Mouse (Mus musculus): ENCODE data around the gene Ugt2b34. TPM values are rescaled to one million over a fixed set of nuclear protein-coding genes. Genes with fewer than 3 reads are reported as not detected.
"Not testable (repeated sequence)": the region's sequence is repeated elsewhere in the genome, so short reads cannot be mapped to it uniquely, and the experiment has no call there.

The Ugt2b34 gene
- total and polyA plus RNA-seq, 2 experiments from 2014 or later: not detected

GRCm38 (mm10) chr5:86857682-86858081, 49.1 kb downstream of the Ugt2b34 start:
- Histone ChIP-seq H3K4me1 (ENCODE audit: insufficient read depth, low read length) (no peaks in the 10 kb centered on the region), H3K9ac (replicated peaks; ENCODE audit: low read length, poor library complexity, severe bottlenecking) (no peak overlapping the region), H3K9me3 (ENCODE audit: low read length) (no peaks in the 10 kb centered on the region), H3K36me3 (ENCODE audit: insufficient read depth, low read length) (no peaks in the 10 kb centered on the region), H3K4me2 (ENCODE audit: low read depth, low read length, poor library complexity, severe bottlenecking) (no peak overlapping the region), H3K4me3 (ENCODE audit: low read depth, low read length) (no peak overlapping the region), H3K27me3 (ENCODE audit: insufficient read depth, low read length) (no peaks in the 10 kb centered on the region), H3K27ac (ENCODE audit: low read depth, low read length) (no peak overlapping the region)
- WGBS: 11% methylated on average over 1 of the region's 1 CpGs
- DNase-seq (ENCODE audit: low spot score): no peak
- no peak for TF ChIP-seq CTCF (IDR thresholded peaks at IDR 0.05)
- no peak for ATAC-seq (ENCODE audit: low FRiP score)

DNA sequence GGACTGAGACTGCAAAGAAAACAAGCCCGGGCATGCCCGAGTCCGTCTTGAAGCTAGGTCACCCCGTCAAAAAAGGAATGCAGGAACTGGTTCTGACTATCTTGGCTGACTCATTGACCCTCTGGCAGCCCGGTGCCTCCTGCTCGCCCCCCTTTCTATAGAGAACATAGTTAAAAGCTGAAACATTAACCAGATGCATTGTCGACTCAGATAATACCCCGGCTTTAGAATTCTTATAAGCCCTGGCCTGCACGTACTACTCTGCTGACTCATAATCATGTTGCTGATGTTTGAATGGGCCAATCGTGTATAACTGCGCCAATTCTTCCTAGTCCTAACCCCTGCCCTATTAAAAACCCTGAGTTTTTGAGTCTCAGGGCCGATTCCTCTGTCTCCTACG, 50.2 kb downstream of the Ugt2b34 start:
- WGBS: 85% methylated on average over 13 of the region's 13 CpGs
- not testable (repeated sequence) for H3K36me3 ChIP-seq (ENCODE audit: insufficient read depth, low read length); ATAC-seq (ENCODE audit: low FRiP score); H3K27ac ChIP-seq (ENCODE audit: low read depth, low read length); H3K9ac ChIP-seq (replicated peaks; ENCODE audit: low read length, poor library complexity, severe bottlenecking); H3K27me3 ChIP-seq (ENCODE audit: insufficient read depth, low read length); H3K9me3 ChIP-seq (ENCODE audit: low read length); H3K4me2 ChIP-seq (ENCODE audit: low read depth, low read length, poor library complexity, severe bottlenecking); DNase-seq (ENCODE audit: low spot score); H3K4me1 ChIP-seq (ENCODE audit: insufficient read depth, low read length); H3K4me3 ChIP-seq (ENCODE audit: low read depth, low read length)

- WGBS: 51% methylated on average over 5 of the region's 5 CpGs
- H3K27me3 ChIP-seq (ENCODE audit: insufficient read depth, low read length): no peaks in the 10 kb centered on the region
- H3K9me3 ChIP-seq (ENCODE audit: low read length): no peaks in the 10 kb centered on the region
- no peak overlapping the region for H3K9ac ChIP-seq (replicated peaks; ENCODE audit: low read length, poor library complexity, severe bottlenecking)
- H3K36me3 ChIP-seq (ENCODE audit: insufficient read depth, low read length): no peaks in the 10 kb centered on the region
- ATAC-seq (ENCODE audit: low FRiP score) (no peak), DNase-seq (ENCODE audit: low spot score) (no peak)
- no peaks in the 10 kb centered on the region for H3K4me1 ChIP-seq (ENCODE audit: insufficient read depth, low read length)
- no peak for TF ChIP-seq CTCF (IDR thresholded peaks at IDR 0.05)
- H3K27ac ChIP-seq (ENCODE audit: low read depth, low read length): no peak overlapping the region
- no peak overlapping the region for H3K4me2 ChIP-seq (ENCODE audit: low read depth, low read length, poor library complexity, severe bottlenecking)
- no peak overlapping the region for H3K4me3 ChIP-seq (ENCODE audit: low read depth, low read length)
Measured at GRCm38 (mm10) chr5:86851658-86852057, 55.1 kb downstream of the Ugt2b34 start.

GRCm38 (mm10) chr5:86850104-86850503, 56.6 kb downstream of the Ugt2b34 start:
- Histone ChIP-seq H3K4me2 (ENCODE audit: low read depth, low read length, poor library complexity, severe bottlenecking) (no peak overlapping the region), H3K9me3 (ENCODE audit: low read length) (no peaks in the 10 kb centered on the region), H3K9ac (replicated peaks; ENCODE audit: low read length, poor library complexity, severe bottlenecking) (no peak overlapping the region), H3K27me3 (ENCODE audit: insufficient read depth, low read length) (no peaks in the 10 kb centered on the region), H3K36me3 (ENCODE audit: insufficient read depth, low read length) (no peaks in the 10 kb centered on the region), H3K4me1 (ENCODE audit: insufficient read depth, low read length) (no peaks in the 10 kb centered on the region), H3K27ac (ENCODE audit: low read depth, low read length) (no peak overlapping the region), H3K4me3 (ENCODE audit: low read depth, low read length) (no peak overlapping the region)
- DNase-seq (ENCODE audit: low spot score) (peak; percentile 62), ATAC-seq (ENCODE audit: low FRiP score) (no peak; the same call in 1 of the 2 replicates)
- TF ChIP-seq CTCF (IDR thresholded peaks at IDR 0.05): peak; percentile 91

DNA sequence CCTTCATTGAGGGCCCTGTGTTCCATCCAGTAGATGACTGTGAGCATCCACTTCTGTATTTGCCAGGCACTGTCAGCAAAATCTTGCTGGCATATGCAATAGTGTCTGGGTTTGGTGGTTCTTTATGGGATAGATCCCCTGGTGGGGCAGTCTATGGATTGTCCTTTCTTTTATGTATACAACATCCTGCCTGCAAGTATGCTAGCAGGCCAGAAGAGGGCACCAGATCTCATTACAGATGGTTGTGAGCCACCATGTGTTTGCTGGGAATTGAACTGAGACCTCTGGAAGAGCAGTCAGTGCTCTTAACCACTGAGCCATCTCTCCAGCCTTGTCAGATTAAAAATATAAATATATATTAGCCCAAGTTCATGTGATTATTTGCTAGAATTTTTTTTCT, 65.5 kb downstream of the Ugt2b34 start:
- not testable (repeated sequence) for H3K27ac ChIP-seq (ENCODE audit: low read depth, low read length); H3K9ac ChIP-seq (replicated peaks; ENCODE audit: low read length, poor library complexity, severe bottlenecking); H3K4me2 ChIP-seq (ENCODE audit: low read depth, low read length, poor library complexity, severe bottlenecking); H3K4me1 ChIP-seq (ENCODE audit: insufficient read depth, low read length); H3K27me3 ChIP-seq (ENCODE audit: insufficient read depth, low read length); H3K9me3 ChIP-seq (ENCODE audit: low read length); DNase-seq (ENCODE audit: low spot score); ATAC-seq (ENCODE audit: low FRiP score); H3K4me3 ChIP-seq (ENCODE audit: low read depth, low read length); H3K36me3 ChIP-seq (ENCODE audit: insufficient read depth, low read length)
- peak; percentile 28 for TF ChIP-seq CTCF (IDR thresholded peaks at IDR 0.05)

DNA sequence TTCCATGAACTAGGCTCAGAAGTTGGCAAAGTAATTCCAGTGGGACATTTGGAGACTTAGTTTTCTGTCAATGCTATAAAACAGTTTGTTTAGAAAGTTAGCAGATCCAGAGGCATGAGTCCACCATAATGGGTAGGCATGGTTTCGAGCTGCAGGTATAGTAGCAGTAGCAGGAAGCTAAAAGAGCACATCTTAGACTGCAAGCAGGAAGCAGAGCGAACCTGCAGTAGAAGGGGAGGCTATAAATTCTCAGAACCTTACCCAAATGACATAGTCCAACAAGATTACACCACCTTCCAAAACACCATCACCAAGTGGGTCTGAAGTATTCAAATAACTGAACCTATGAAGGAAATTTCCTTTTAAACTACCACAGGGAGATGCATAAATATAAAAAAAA, 66.5 kb downstream of the Ugt2b34 start:
- H3K4me1 ChIP-seq (ENCODE audit: insufficient read depth, low read length): no peaks in the 10 kb centered on the region
- ATAC-seq (ENCODE audit: low FRiP score) (no peak), DNase-seq (ENCODE audit: low spot score) (no peak)
- WGBS: 99% methylated on average over 2 of the region's 2 CpGs
- no peak overlapping the region for H3K4me2 ChIP-seq (ENCODE audit: low read depth, low read length, poor library complexity, severe bottlenecking)
- no peaks in the 10 kb centered on the region; the same call in 1 of the 2 replicates for H3K9me3 ChIP-seq (ENCODE audit: low read length)
- no peaks in the 10 kb centered on the region for H3K27me3 ChIP-seq (ENCODE audit: insufficient read depth, low read length)
- H3K27ac ChIP-seq (ENCODE audit: low read depth, low read length): no peak overlapping the region
- no peak overlapping the region for H3K4me3 ChIP-seq (ENCODE audit: low read depth, low read length)
- no peak overlapping the region for H3K9ac ChIP-seq (replicated peaks; ENCODE audit: low read length, poor library complexity, severe bottlenecking)
- no peak for TF ChIP-seq CTCF (IDR thresholded peaks at IDR 0.05)
- H3K36me3 ChIP-seq (ENCODE audit: insufficient read depth, low read length): peaks cover 11% of the 10 kb centered on the region; the same call in 1 of the 2 replicates

Other genes starting within 250 kb of the Ugt2b34 start
- gene Tmprss11b, start 230.6 kb downstream of the Ugt2b34 start, total RNA-seq (2014; rRNA removed): not detected in 2 replicates
- gene Tmprss11b, start 230.6 kb downstream of the Ugt2b34 start, polyA plus RNA-seq (2015; fragmentation: Nextera tagmentation; extraction: Ambion mirVana): not detected in 2 replicates
- gene Tmprss11e, start 161.1 kb downstream of the Ugt2b34 start, total RNA-seq (2014; rRNA removed): 0.28 TPM in 1 of 2 replicates, not detected in the other
- not detected in 2 replicates for gene Tmprss11e, start 161.1 kb downstream of the Ugt2b34 start, polyA plus RNA-seq (2015; fragmentation: Nextera tagmentation; extraction: Ambion mirVana)
- gene Ythdc1, start 102.7 kb downstream of the Ugt2b34 start, total RNA-seq (2014; rRNA removed): 47.1 and 69.0 TPM in 2 replicates
- gene Ythdc1, start 102.7 kb downstream of the Ugt2b34 start, polyA plus RNA-seq (2015; fragmentation: Nextera tagmentation; extraction: Ambion mirVana): 25.1 and 29.6 TPM in 2 replicates
- gene Ugt2b1, start 19.6 kb upstream of the Ugt2b34 start, total RNA-seq (2014; rRNA removed): not detected in 2 replicates
- not detected in 2 replicates for gene Ugt2b1, start 19.6 kb upstream of the Ugt2b34 start, polyA plus RNA-seq (2015; fragmentation: Nextera tagmentation; extraction: Ambion mirVana)
- gene Ugt2b35, start 93.9 kb upstream of the Ugt2b34 start, total RNA-seq (2014; rRNA removed): not detected in 2 replicates
- not detected in 2 replicates for gene Ugt2b35, start 93.9 kb upstream of the Ugt2b34 start, polyA plus RNA-seq (2015; fragmentation: Nextera tagmentation; extraction: Ambion mirVana)
- not detected in 2 replicates for gene Ugt2b36, start 185.6 kb upstream of the Ugt2b34 start, total RNA-seq (2014; rRNA removed)
- gene Ugt2b36, start 185.6 kb upstream of the Ugt2b34 start, polyA plus RNA-seq (2015; fragmentation: Nextera tagmentation; extraction: Ambion mirVana): not detected in 2 replicates
- 0.11 TPM in 1 of 2 replicates, not detected in the other for gene Ugt2b5, start 233.4 kb upstream of the Ugt2b34 start, total RNA-seq (2014; rRNA removed)
- not detected in 2 replicates for gene Ugt2b5, start 233.4 kb upstream of the Ugt2b34 start, polyA plus RNA-seq (2015; fragmentation: Nextera tagmentation; extraction: Ambion mirVana)